Mouse (Mus musculus): ENCODE results near the gene Prkar1b. TPM values are rescaled to one million over a fixed set of nuclear protein-coding genes. Genes with fewer than 3 reads are reported as not detected.

Gene Prkar1b
- polyA plus RNA-seq, 1 experiment from 2014 or later, result 93.8 TPM

DNA sequence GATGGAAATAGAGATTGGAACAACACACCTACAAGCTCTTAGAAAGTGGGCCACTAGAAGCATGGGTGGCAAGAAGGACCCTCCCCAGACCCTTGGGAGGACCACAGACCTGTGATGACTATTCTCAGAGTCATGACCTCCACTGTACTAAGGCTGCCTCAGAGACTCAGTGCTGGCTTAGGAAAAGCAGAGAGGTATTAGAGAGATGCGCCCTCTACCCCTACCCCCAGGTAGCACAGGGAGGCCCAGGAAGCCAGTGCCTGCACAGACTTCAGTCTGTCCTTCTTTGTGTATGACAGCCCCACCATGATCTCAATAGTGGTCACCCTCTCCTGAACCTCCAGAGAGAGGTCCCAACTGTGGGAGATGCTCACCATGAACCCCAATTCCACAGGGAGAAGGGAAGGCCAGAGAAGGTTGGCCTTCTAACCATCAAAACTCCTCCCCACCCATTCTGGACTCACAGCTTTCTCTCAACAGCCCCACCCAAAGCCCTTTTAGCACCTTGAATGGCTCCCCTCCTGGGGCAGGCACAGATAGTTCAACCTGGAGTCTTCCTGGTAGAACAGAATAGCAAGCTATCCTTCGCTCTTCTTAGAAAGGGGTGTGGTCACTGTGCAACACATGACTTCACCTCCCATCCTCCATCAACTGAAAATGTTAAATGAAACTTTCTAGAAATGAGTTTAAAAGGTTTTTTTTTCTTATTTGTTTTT is 39.5 kb downstream of the Prkar1b start:
- no peak for DNase-seq (ENCODE audit: low spot score)
- H3K36me3 ChIP-seq (ENCODE audit: control insufficient read depth, insufficient read depth, low read length), result 0 out of 2 replicates have a peak, but pooled peaks cover 3% of the 10 kb centered on the region
- no peak overlapping the region for H3K9ac ChIP-seq (ENCODE audit: low read length)
- no peaks in the 10 kb centered on the region; the same call in 1 of the 2 replicates for H3K4me1 ChIP-seq (ENCODE audit: control insufficient read depth, insufficient read depth, low read length)
- no peak for ATAC-seq
- H3K4me3 ChIP-seq (ENCODE audit: low read depth, low read length), result no peak overlapping the region
- H3K4me2 ChIP-seq (ENCODE audit: low read length), result no peak overlapping the region
- no peak overlapping the region for H3K27ac ChIP-seq (ENCODE audit: low read depth, low read length)
- no peaks in the 10 kb centered on the region for H3K9me3 ChIP-seq (replicated peaks; ENCODE audit: control insufficient read depth, low read length)
- 83% methylated on average over 2 of the region's 2 CpGs for WGBS
- H3K27me3 ChIP-seq (replicated peaks; ENCODE audit: control insufficient read depth, insufficient read depth, low read length), result no peaks in the 10 kb centered on the region

DNA sequence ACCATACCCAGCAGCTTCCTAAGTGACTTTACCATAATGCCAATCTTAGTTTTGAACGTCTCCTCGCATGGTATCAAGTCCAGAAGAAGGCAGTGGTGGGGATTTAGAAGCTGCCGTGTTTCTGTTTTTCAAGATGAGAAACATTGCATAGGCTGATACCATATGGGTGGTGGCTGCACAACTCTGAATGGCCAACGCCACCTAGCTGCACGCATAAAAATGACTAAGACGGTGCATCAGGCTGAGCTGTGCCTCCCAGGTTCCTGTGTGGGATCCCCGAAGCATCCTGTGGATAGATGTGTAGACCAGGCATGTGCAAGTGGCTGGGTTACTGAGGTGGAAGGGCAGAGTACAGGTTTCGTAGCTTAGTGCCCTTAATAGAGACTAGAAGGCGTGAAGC is 42.0 kb downstream of the Prkar1b start:
- H3K27me3 ChIP-seq (replicated peaks; ENCODE audit: control insufficient read depth, insufficient read depth, low read length), result no peaks in the 10 kb centered on the region
- H3K4me3 ChIP-seq (ENCODE audit: low read depth, low read length), result no peak overlapping the region
- DNase-seq (ENCODE audit: low spot score), result no peak
- WGBS, result 77% methylated on average over 9 of the region's 9 CpGs
- no peaks in the 10 kb centered on the region for H3K9me3 ChIP-seq (replicated peaks; ENCODE audit: control insufficient read depth, low read length)
- no peak for ATAC-seq
- no peak overlapping the region for H3K27ac ChIP-seq (ENCODE audit: low read depth, low read length)
- H3K9ac ChIP-seq (ENCODE audit: low read length), result no peak overlapping the region
- H3K4me2 ChIP-seq (ENCODE audit: low read length), result no peak overlapping the region
- no peaks in the 10 kb centered on the region; the same call in 1 of the 2 replicates for H3K4me1 ChIP-seq (ENCODE audit: control insufficient read depth, insufficient read depth, low read length)
- 0 out of 2 replicates have a peak, but pooled peaks cover 3% of the 10 kb centered on the region for H3K36me3 ChIP-seq (ENCODE audit: control insufficient read depth, insufficient read depth, low read length)

- H3K36me3 ChIP-seq (ENCODE audit: control insufficient read depth, insufficient read depth, low read length), result 0 out of 2 replicates have a peak, but pooled peaks cover 3% of the 10 kb centered on the region
- H3K9me3 ChIP-seq (replicated peaks; ENCODE audit: control insufficient read depth, low read length), result no peaks in the 10 kb centered on the region
- no peak for ATAC-seq
- H3K27ac ChIP-seq (ENCODE audit: low read depth, low read length), result no peak overlapping the region
- H3K27me3 ChIP-seq (replicated peaks; ENCODE audit: control insufficient read depth, insufficient read depth, low read length), result no peaks in the 10 kb centered on the region
- no peak overlapping the region for H3K4me3 ChIP-seq (ENCODE audit: low read depth, low read length)
- no peak for DNase-seq (ENCODE audit: low spot score)
- no peak overlapping the region for H3K4me2 ChIP-seq (ENCODE audit: low read length)
- H3K9ac ChIP-seq (ENCODE audit: low read length), result no peak overlapping the region
- 77% methylated on average over 6 of the region's 6 CpGs for WGBS
- peaks cover 7% of the 10 kb centered on the region for H3K4me1 ChIP-seq (ENCODE audit: control insufficient read depth, insufficient read depth, low read length)
Measured at GRCm38 (mm10) chr5:139101783-139102182, 48.0 kb downstream of the Prkar1b start.

DNA sequence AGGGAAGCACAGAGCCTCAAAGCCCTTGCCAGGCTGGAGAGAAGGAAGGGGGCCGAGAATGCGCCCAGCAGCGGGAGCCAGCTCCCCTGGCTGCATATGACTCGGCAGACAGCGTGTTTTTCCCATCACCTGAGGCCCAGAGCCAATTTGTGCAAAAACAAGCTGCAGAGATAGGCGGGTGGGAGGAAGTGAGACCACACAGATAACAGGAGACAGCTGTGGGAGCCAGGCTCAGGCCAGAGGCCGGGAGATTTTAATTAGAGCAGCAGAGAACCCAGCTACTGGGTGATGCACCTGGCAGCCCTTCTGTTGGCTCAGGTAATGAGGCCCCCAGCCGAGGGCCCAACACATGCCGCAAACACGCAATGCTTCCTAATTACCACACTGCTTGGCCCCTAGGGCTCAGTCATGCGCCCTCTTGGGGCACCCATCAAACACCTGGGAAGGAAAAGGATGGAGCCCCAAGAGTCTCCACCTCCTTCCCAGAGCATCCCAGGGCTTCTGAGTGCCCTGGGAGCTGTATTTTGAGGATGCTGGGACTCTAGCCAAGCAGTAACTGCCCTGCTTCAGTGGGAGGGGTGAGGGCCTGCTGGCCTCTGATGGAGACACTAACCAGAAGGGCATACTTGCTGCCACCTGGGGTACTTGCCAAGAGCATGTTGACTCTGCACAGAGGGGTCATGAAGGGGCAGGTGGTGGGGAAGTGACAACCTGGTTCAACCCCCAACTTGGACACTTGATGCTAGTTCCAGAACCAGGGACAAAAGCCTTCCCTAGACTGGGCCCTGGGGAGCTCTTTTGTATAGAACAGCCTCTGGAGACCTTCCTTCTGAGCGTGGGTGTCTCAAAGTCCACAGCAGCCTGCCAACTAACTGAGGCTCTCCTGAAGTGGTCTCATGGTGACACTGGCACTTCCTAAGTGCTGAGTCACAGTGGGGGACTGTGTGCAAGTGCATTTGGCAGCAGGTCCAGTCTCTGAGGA is 50.5 kb downstream of the Prkar1b start:
- Histone ChIP-seq H3K36me3 (ENCODE audit: control insufficient read depth, insufficient read depth, low read length) (no peaks in the 10 kb centered on the region), H3K4me1 (ENCODE audit: control insufficient read depth, insufficient read depth, low read length) (peaks cover 7% of the 10 kb centered on the region), H3K4me3 (ENCODE audit: low read depth, low read length) (no peak overlapping the region), H3K4me2 (ENCODE audit: low read length) (no peak overlapping the region), H3K9me3 (replicated peaks; ENCODE audit: control insufficient read depth, low read length) (no peaks in the 10 kb centered on the region), H3K9ac (ENCODE audit: low read length) (no peak overlapping the region), H3K27ac (ENCODE audit: low read depth, low read length) (no peak overlapping the region), H3K27me3 (replicated peaks; ENCODE audit: control insufficient read depth, insufficient read depth, low read length) (no peaks in the 10 kb centered on the region)
- ATAC-seq (peak; percentile 48; the same call in 1 of the 2 replicates), DNase-seq (ENCODE audit: low spot score) (peak; percentile 65)
- WGBS, result 32% methylated on average over 12 of the region's 12 CpGs

GRCm38 (mm10) chr5:139095297-139096110 is 54.3 kb downstream of the Prkar1b start:
- Histone ChIP-seq H3K4me3 (ENCODE audit: low read depth, low read length) (no peak overlapping the region), H3K36me3 (ENCODE audit: control insufficient read depth, insufficient read depth, low read length) (no peaks in the 10 kb centered on the region), H3K27ac (ENCODE audit: low read depth, low read length) (no peak overlapping the region), H3K4me2 (ENCODE audit: low read length) (no peak overlapping the region), H3K9ac (ENCODE audit: low read length) (no peak overlapping the region), H3K27me3 (replicated peaks; ENCODE audit: control insufficient read depth, insufficient read depth, low read length) (no peaks in the 10 kb centered on the region), H3K4me1 (ENCODE audit: control insufficient read depth, insufficient read depth, low read length) (peaks cover 7% of the 10 kb centered on the region), H3K9me3 (replicated peaks; ENCODE audit: control insufficient read depth, low read length) (no peaks in the 10 kb centered on the region)
- no peak for DNase-seq (ENCODE audit: low spot score)
- ATAC-seq, result no peak
- WGBS, result 85% methylated on average over 8 of the region's 8 CpGs

GRCm38 (mm10) chr5:139093534-139093933 is 56.3 kb downstream of the Prkar1b start:
- H3K4me1 ChIP-seq (ENCODE audit: control insufficient read depth, insufficient read depth, low read length), result no peaks in the 10 kb centered on the region
- ATAC-seq (no peak), DNase-seq (ENCODE audit: low spot score) (no peak)
- H3K9ac ChIP-seq (ENCODE audit: low read length), result no peak overlapping the region
- H3K27ac ChIP-seq (ENCODE audit: low read depth, low read length), result no peak overlapping the region
- WGBS, result 82% methylated on average over 4 of the region's 4 CpGs
- H3K4me3 ChIP-seq (ENCODE audit: low read depth, low read length), result no peak overlapping the region
- H3K36me3 ChIP-seq (ENCODE audit: control insufficient read depth, insufficient read depth, low read length), result no peaks in the 10 kb centered on the region
- no peak overlapping the region for H3K4me2 ChIP-seq (ENCODE audit: low read length)
- no peaks in the 10 kb centered on the region for H3K9me3 ChIP-seq (replicated peaks; ENCODE audit: control insufficient read depth, low read length)
- H3K27me3 ChIP-seq (replicated peaks; ENCODE audit: control insufficient read depth, insufficient read depth, low read length), result no peaks in the 10 kb centered on the region

DNA sequence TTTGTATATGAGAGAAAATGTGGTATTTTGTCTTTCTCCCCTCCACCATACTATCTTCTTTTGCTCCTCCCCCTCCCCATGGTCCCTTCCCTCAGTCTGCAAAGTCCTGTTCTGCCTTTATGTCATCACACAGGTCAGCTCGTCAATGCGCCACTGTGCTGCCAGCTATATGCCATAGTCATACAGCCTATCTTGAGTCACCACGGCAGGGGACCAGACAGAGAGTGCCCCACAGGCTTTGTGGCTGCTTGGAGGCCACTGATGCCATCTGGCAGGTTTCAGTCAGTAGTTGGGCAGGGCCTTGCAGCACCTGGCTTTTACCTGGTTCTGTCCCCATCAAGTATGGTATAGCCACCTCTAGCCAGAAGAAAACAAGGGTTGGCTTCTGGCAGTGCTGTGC is 58.1 kb downstream of the Prkar1b start:
- H3K27ac ChIP-seq (ENCODE audit: low read depth, low read length), result no peak overlapping the region
- no peaks in the 10 kb centered on the region for H3K27me3 ChIP-seq (replicated peaks; ENCODE audit: control insufficient read depth, insufficient read depth, low read length)
- WGBS, result 94% methylated on average over 3 of the region's 3 CpGs
- no peak overlapping the region for H3K4me3 ChIP-seq (ENCODE audit: low read depth, low read length)
- ATAC-seq (no peak), DNase-seq (ENCODE audit: low spot score) (no peak)
- H3K4me1 ChIP-seq (ENCODE audit: control insufficient read depth, insufficient read depth, low read length), result no peaks in the 10 kb centered on the region
- H3K9me3 ChIP-seq (replicated peaks; ENCODE audit: control insufficient read depth, low read length), result no peaks in the 10 kb centered on the region; the same call in 1 of the 2 replicates
- H3K36me3 ChIP-seq (ENCODE audit: control insufficient read depth, insufficient read depth, low read length), result no peaks in the 10 kb centered on the region
- no peak overlapping the region for H3K9ac ChIP-seq (ENCODE audit: low read length)
- no peak overlapping the region for H3K4me2 ChIP-seq (ENCODE audit: low read length)

DNA sequence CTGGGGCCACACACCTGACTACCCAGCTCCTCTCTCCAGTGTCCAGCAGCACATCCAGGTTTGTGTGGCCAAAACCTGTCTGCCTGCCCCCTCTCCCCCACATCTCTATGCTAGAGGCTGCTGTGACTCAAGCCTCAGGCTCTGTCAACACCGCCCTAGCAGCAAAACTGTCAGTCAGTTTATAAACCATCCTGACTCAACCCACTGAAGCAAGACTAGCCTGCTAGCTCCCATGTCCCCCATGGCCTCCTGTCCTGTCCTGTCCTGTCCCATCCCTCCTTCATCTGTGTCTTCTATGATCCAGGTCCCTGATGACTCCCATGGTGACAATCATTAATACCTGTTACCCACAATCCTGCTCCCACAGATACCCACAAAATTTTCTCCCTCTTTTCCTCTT is 59.6 kb downstream of the Prkar1b start:
- DNase-seq (ENCODE audit: low spot score) (no peak), ATAC-seq (no peak)
- H3K9me3 ChIP-seq (replicated peaks; ENCODE audit: control insufficient read depth, low read length), result no peaks in the 10 kb centered on the region; the same call in 1 of the 2 replicates
- no peak overlapping the region for H3K9ac ChIP-seq (ENCODE audit: low read length)
- no peak overlapping the region for H3K4me3 ChIP-seq (ENCODE audit: low read depth, low read length)
- H3K36me3 ChIP-seq (ENCODE audit: control insufficient read depth, insufficient read depth, low read length), result no peaks in the 10 kb centered on the region
- no peak overlapping the region for H3K4me2 ChIP-seq (ENCODE audit: low read length)
- no peaks in the 10 kb centered on the region for H3K27me3 ChIP-seq (replicated peaks; ENCODE audit: control insufficient read depth, insufficient read depth, low read length)
- no peak overlapping the region for H3K27ac ChIP-seq (ENCODE audit: low read depth, low read length)
- WGBS, result 83% methylated on average over 1 of the region's 1 CpGs
- no peaks in the 10 kb centered on the region for H3K4me1 ChIP-seq (ENCODE audit: control insufficient read depth, insufficient read depth, low read length)
